Mouse (Mus musculus) E14TG2a.4 (cell line): Measurements from ENCODE around the gene Foxe3.

ENCODE experiments used
- CTCF ChIP-seq: conservative IDR thresholded peaks from 2 replicates; pipeline ENCODE4 v1.5.1; 2014; ENCODE audit warnings: low read length
- NANOG ChIP-seq: IDR thresholded peaks from 2 replicates; pipeline ENCODE4 v1.6.1; 2014; ENCODE audit warnings: borderline replicate concordance, low read length, mixed read lengths
- POU5F1 ChIP-seq: IDR thresholded peaks from 2 replicates; pipeline ENCODE4 v1.6.1; 2014; ENCODE audit warnings: low read length, borderline replicate concordance

- no peak for TF ChIP-seq CTCF
- no peak for TF ChIP-seq POU5F1
- no peak for TF ChIP-seq NANOG
These were observed 6.9 kb upstream of the Foxe3 start for GRCm38 (mm10) chr4:114932747-114933146.
